Mouse (Mus musculus) liver, embryonic 12.5 days (tissue): ENCODE data around the gene Fam83g. TPM values are rescaled to one million over a fixed set of nuclear protein-coding genes. Genes with fewer than 3 reads are reported as not detected.
"Not testable (repeated sequence)": the region's sequence is repeated elsewhere in the genome, so short reads cannot be mapped to it uniquely, and the experiment has no call there.

Experiments used
- ATAC-seq: fragments of 200-750 bp; cut with Nextera tagmentation; 2 replicates; pipeline ENCODE4 v1.8.0; 2017; ENCODE audit warnings: moderate number of reproducible peaks, mild to moderate bottlenecking, moderate library complexity
- H3K27ac ChIP-seq: fragments of 300-500 bp; sonication (generic); 2 replicates; pipeline ENCODE4 v1.5.1; 2016; ENCODE audit warnings: mild to moderate bottlenecking
- H3K27me3 ChIP-seq: fragments of 300-500 bp; sonication (generic); replicated peaks from 2 replicates; pipeline ENCODE4 v1.6.1; 2016; ENCODE audit warnings: mild to moderate bottlenecking, moderate library complexity
- H3K36me3 ChIP-seq: fragments of 300-500 bp; sonication (generic); 2 replicates; pipeline ENCODE4 v1.6.1; 2016; ENCODE audit warnings: mild to moderate bottlenecking, moderate library complexity
- H3K4me1 ChIP-seq: fragments of 300-500 bp; sonication (generic); 2 replicates; pipeline ENCODE4 v1.6.1; 2016
- H3K4me2 ChIP-seq: fragments of 300-500 bp; sonication (generic); 2 replicates; pipeline ENCODE4 v1.6.1; 2016; ENCODE audit warnings: mild to moderate bottlenecking, moderate library complexity
- H3K4me3 ChIP-seq: fragments of 300-500 bp; sonication (generic); 2 replicates; pipeline ENCODE4 v1.5.1; 2016; ENCODE audit warnings: mild to moderate bottlenecking, moderate library complexity
- H3K9ac ChIP-seq: fragments of 300-500 bp; sonication (generic); 2 replicates; pipeline ENCODE4 v1.6.1; 2016; ENCODE audit warnings: mild to moderate bottlenecking, moderate library complexity
- H3K9me3 ChIP-seq: fragments of 300-500 bp; sonication (generic); replicated peaks from 2 replicates; pipeline ENCODE4 v1.6.1; 2016; ENCODE audit warnings: mild to moderate bottlenecking, moderate library complexity
- WGBS: fragments of 180-500 bp; shearing (Covaris S2); methylation state at CpG from one replicate; pipeline ENCODE4 v1.1.7; 2016; ENCODE audit not compliant: insufficient replicate concordance; 5-methylcytosine and 5-hydroxymethylcytosine counted together
- polyA plus RNA-seq: library from polyadenylated mRNA; unstranded; fragments of >200 nt; fragmentation: Nextera tagmentation; extraction: Ambion mirVana; gene quantifications from 2 replicates; pipeline ENCODE4 v1.2.1, GENCODE M21; 2016

Fam83g gene
- polyA plus RNA-seq: 8.2 and 8.5 TPM in 2 replicates

DNA sequence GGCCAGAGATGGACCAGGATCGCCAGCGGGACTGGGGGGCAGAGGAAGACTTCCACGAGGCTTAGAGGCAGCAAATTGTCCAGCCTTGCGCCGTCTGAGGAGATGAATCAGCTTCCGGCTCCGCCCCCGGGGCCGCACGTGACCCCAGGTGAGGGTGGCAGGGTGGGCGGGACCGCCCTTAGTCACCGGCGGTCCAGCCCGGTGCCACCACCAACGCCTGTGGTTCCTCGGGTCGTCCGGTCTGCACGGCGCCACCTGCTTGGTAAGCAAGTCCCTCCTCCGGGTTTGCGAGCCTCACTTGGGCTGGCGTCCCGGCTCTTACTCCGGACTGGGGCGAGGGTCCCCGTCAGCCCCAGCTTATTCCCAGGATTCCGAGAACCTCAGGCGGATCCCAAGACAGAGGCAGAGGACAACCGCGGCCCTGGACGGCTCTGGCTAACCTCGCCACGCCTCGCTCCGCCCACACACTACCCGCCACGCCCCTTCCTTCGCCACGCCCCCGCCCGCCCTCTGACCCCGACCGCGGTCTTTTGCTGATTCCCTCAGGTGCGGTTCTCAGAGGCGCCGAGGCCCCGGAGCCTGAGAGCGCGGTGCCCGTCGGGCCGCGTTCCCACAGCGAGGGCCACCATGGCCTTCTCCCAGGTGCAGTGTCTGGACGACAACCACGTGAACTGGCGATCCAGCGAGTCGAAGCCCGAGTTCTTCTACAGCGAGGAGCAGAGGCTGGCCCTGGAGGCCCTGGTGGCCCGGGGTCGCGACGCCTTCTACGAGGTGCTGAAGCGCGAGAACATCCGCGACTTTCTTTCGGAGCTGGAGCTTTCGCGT, at the start of gene Fam83g:
TSS of gene Fam83g (plus strand) at position 185 of the 825 bp plus-strand sequence.
- WGBS: 2% methylated on average over 76 of the region's 76 CpGs
- Histone ChIP-seq H3K4me3 (peak within 1 kb of the TSS; percentile 70), H3K9me3 (no peaks in the 10 kb centered on the region), H3K4me1 (peaks cover 59% of the 10 kb centered on the region), H3K36me3 (peaks cover 15% of the 10 kb centered on the region), H3K27me3 (peaks cover 72% of the 10 kb centered on the region), H3K4me2 (peak within 1 kb of the TSS; percentile 94), H3K27ac (peak within 1 kb of the TSS; percentile 83), H3K9ac (peak within 1 kb of the TSS; percentile 82)
- peak; percentile 80 for ATAC-seq

- H3K4me3 ChIP-seq, H3K27ac ChIP-seq, H3K9me3 ChIP-seq, H3K4me1 ChIP-seq, H3K4me2 ChIP-seq, H3K9ac ChIP-seq, ATAC-seq, H3K36me3 ChIP-seq: not testable (repeated sequence)
- H3K27me3 ChIP-seq: peaks cover 42% of the 10 kb centered on the region
- WGBS: 66% methylated on average over 3 of the region's 4 CpGs
Measured at GRCm38 (mm10) chr11:61636309-61636708, 47.6 kb upstream of the Fam83g start.

DNA sequence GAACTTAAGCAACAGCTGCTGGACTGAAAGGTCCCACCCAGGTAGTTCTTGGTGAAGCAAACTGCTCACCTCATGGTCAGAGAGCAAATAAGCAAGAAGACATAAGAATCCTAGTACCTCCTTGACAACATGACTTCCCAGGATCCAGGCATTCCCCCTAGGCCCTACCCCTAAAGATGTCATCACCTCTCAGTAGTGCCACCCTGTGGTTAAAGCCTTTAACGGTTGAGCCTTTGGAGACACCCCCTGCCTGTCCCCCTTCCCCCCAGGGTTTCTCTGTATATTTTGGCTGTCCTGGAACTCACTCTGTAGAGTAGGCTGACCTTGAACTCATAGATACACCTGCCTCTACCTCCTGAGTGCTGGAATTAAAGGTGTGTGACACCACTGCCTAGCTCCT, 46.5 kb upstream of the Fam83g start:
- ATAC-seq: no peak
- WGBS: 55% methylated on average over 1 of the region's 1 CpGs

GRCm38 (mm10) chr11:61637856-61638255, 46.0 kb upstream of the Fam83g start:
- WGBS: 60% methylated on average over 3 of the region's 3 CpGs
- no peak overlapping the region for H3K9ac ChIP-seq
- H3K9me3 ChIP-seq: no peaks in the 10 kb centered on the region
- H3K4me3 ChIP-seq: no peak overlapping the region
- ATAC-seq: no peak
- peaks cover 42% of the 10 kb centered on the region for H3K27me3 ChIP-seq
- H3K27ac ChIP-seq: no peak overlapping the region
- no peaks in the 10 kb centered on the region for H3K4me1 ChIP-seq
- no peak overlapping the region for H3K4me2 ChIP-seq
- no peaks in the 10 kb centered on the region for H3K36me3 ChIP-seq

More for the DNA sequence above, 46.5 kb upstream of the Fam83g start:
- no peak overlapping the region for H3K4me3 ChIP-seq
- H3K4me2 ChIP-seq: no peak overlapping the region
- H3K4me1 ChIP-seq: no peaks in the 10 kb centered on the region
- H3K36me3 ChIP-seq: no peaks in the 10 kb centered on the region
- peaks cover 42% of the 10 kb centered on the region for H3K27me3 ChIP-seq
- no peaks in the 10 kb centered on the region for H3K9me3 ChIP-seq
- H3K9ac ChIP-seq: no peak overlapping the region
- no peak overlapping the region for H3K27ac ChIP-seq

- Histone ChIP-seq H3K4me1 (no peaks in the 10 kb centered on the region), H3K27ac (no peak overlapping the region), H3K4me3 (no peak overlapping the region), H3K9ac (no peak overlapping the region), H3K27me3 (peaks cover 35% of the 10 kb centered on the region), H3K36me3 (no peaks in the 10 kb centered on the region), H3K4me2 (no peak overlapping the region), H3K9me3 (no peaks in the 10 kb centered on the region)
- WGBS: 26% methylated on average over 12 of the region's 12 CpGs
- no peak for ATAC-seq
Measured at GRCm38 (mm10) chr11:61638764-61639536, 44.9 kb upstream of the Fam83g start.

- no peak overlapping the region for H3K4me3 ChIP-seq
- H3K4me2 ChIP-seq: no peak overlapping the region
- no peaks in the 10 kb centered on the region for H3K4me1 ChIP-seq
- no peaks in the 10 kb centered on the region for H3K36me3 ChIP-seq
- WGBS: 70% methylated on average over 6 of the region's 6 CpGs
- H3K9ac ChIP-seq: no peak overlapping the region
- no peaks in the 10 kb centered on the region for H3K9me3 ChIP-seq
- peaks cover 29% of the 10 kb centered on the region for H3K27me3 ChIP-seq
- H3K27ac ChIP-seq: no peak overlapping the region
- ATAC-seq: no peak
Measured at GRCm38 (mm10) chr11:61639601-61640177, 44.2 kb upstream of the Fam83g start.

- 67% methylated on average over 9 of the region's 9 CpGs for WGBS
- not testable (repeated sequence) for H3K4me2 ChIP-seq, H3K9ac ChIP-seq, H3K4me3 ChIP-seq, ATAC-seq, H3K9me3 ChIP-seq, H3K4me1 ChIP-seq, H3K27ac ChIP-seq, H3K36me3 ChIP-seq
- H3K27me3 ChIP-seq: peaks cover 25% of the 10 kb centered on the region
Measured at GRCm38 (mm10) chr11:61640585-61640984, 43.3 kb upstream of the Fam83g start.

DNA sequence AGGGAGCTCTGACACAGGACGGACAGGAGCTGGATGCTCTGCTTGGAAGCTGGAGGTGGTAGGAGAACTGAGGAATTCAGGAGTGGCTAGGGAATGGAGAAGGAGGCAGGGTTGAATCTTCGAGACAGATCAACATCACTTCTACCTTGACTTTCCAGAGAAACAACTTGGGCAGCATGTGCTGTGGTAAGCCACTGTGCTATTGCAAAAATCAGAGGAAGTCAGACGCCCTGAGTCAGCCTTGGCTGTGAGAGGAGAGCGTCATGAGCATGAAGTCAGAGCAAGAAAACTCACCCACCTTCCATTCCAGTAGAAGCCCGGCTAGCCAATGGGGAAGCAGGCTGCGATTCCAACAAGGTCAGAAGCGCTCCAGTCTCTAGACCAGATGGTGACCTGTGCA, 41.8 kb upstream of the Fam83g start:
- Histone ChIP-seq H3K36me3 (no peaks in the 10 kb centered on the region), H3K27ac (no peak overlapping the region), H3K4me3 (no peak overlapping the region), H3K27me3 (peaks cover 25% of the 10 kb centered on the region), H3K4me2 (no peak overlapping the region), H3K9me3 (no peaks in the 10 kb centered on the region), H3K9ac (no peak overlapping the region), H3K4me1 (no peaks in the 10 kb centered on the region)
- 49% methylated on average over 7 of the region's 7 CpGs for WGBS
- no peak for ATAC-seq

DNA sequence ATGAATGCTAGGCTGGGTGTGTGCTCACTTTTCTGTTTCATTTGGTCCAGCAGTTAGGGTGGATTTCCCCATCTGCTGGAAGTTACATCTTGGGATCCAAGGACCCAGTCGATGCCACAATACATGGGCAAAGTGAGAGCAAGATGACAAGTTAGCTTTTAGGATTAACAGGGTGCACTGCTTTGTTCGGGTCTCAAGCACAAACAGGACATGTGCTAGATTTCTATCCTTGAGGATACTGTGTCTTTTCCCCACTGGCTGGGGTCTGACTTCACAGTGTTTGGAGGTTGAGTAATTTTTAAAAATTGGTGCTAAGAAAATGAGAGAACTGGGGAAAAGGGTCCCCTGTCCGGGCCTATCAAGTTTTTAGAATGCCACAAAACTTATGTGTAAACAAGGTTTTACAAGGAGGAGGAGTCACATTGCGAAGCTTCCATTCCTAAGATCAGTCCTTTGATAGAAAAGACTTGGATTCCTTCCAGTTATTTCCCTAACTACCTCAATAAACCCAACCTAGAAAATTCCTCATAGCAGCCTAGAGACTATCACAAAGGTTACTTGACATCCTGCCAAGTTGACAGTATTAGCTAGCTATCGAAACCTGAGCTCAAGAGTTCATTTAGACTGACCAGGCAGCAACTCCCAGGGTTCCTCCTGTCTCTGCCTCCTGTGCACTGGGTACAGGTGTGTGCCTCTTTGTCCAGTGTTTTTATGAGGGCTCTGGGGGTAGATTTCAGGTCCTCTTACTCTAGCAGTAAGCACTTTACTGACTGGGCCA, 40.5 kb upstream of the Fam83g start:
- Histone ChIP-seq H3K4me3 (no peak overlapping the region), H3K4me2 (no peak overlapping the region), H3K9me3 (no peaks in the 10 kb centered on the region), H3K27ac (no peak overlapping the region), H3K4me1 (no peaks in the 10 kb centered on the region), H3K9ac (no peak overlapping the region), H3K36me3 (no peaks in the 10 kb centered on the region), H3K27me3 (peaks cover 28% of the 10 kb centered on the region)
- no peak for ATAC-seq
- WGBS: 70% methylated on average over 5 of the region's 5 CpGs

DNA sequence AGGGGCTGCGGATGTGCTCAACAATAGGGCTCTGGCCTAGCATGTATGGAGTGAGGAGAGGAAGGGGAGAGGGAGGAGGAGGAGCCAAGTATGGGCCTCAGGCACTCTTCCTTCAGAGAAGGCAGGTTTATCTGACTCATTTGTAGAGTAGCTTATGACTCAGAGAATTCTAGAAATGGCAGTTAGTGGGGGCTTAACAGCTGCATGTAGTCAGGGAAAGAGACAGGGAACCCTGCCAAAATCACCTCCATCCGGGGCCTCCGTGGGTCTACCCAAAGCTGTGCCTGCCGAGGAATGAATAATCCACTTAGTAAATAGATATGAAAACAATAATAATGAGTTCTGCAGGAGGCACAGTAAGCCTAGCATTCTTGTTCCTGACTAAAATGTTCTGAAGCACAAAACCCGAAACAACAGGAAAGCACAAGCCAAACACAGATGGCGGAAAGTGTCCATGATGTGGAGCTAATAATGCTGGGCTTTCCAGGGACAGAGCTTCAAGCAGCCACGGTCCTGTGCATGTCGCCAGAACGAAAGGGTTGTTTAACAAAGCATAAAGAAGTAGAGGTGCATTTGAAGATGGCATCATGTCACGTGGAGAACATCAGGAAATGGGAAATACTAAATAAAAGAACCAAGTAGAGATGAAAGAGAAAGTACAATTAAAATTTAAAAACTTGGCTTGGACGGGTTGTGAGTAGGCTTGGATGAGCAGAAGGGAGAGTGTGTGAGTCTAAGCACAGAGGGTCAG, 39.1 kb upstream of the Fam83g start:
- H3K9me3 ChIP-seq: no peaks in the 10 kb centered on the region
- no peak for ATAC-seq
- WGBS: 67% methylated on average over 11 of the region's 11 CpGs
- H3K27me3 ChIP-seq: peaks cover 25% of the 10 kb centered on the region
- no peak overlapping the region for H3K4me2 ChIP-seq
- no peak overlapping the region for H3K27ac ChIP-seq
- H3K4me3 ChIP-seq: no peak overlapping the region
- no peaks in the 10 kb centered on the region for H3K36me3 ChIP-seq
- no peaks in the 10 kb centered on the region for H3K4me1 ChIP-seq
- H3K9ac ChIP-seq: no peak overlapping the region

DNA sequence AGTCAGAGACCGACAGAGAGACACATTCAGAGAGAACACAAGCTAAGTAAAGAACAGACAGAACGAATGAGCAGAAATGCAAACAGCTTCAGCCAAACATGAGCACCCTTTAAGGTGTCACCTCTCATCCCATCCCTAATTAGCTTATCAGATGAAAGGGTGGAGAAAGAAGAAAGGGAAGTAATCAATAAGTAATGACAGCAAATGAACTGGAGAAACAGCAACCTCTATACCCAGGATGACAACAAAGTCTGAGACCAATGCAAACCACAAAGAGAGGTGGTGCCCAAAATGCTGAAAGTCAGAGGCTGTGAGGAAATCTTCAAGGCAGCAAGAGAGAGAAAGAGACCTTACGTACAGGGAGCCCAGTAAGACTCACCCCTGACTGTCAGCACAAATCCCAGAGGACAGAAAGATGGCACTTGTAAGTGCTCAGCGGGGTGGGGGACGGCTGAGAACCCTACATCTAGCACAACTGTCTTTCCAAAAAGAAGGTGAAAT, 38.5 kb upstream of the Fam83g start:
- 60% methylated on average over 5 of the region's 5 CpGs for WGBS
- ATAC-seq: no peak
- H3K27ac ChIP-seq: no peak overlapping the region
- H3K4me3 ChIP-seq: no peak overlapping the region
- H3K36me3 ChIP-seq: no peaks in the 10 kb centered on the region
- no peaks in the 10 kb centered on the region for H3K9me3 ChIP-seq
- H3K4me1 ChIP-seq: no peaks in the 10 kb centered on the region
- peaks cover 25% of the 10 kb centered on the region for H3K27me3 ChIP-seq
- no peak overlapping the region for H3K4me2 ChIP-seq
- H3K9ac ChIP-seq: no peak overlapping the region
